Mouse (Mus musculus): ENCODE data around the gene Lrrc2. TPM values are rescaled to one million over a fixed set of nuclear protein-coding genes. Genes with fewer than 3 reads are reported as not detected.

Gene Lrrc2
- polyA plus RNA-seq, 1 experiment = 0.15 TPM

GRCm38 (mm10) chr9:110920665-110921419, 30.5 kb upstream of the Lrrc2 start:
- H3K27ac ChIP-seq (ENCODE audit: insufficient read depth, low read depth, low read length) = no peak overlapping the region
- H3K4me1 ChIP-seq (ENCODE audit: control insufficient read depth, insufficient read depth, low read length) = no peaks in the 10 kb centered on the region

GRCm38 (mm10) chr9:110922759-110923158, 28.6 kb upstream of the Lrrc2 start:
- H3K27ac ChIP-seq (ENCODE audit: insufficient read depth, low read depth, low read length) = no peak overlapping the region
- TF ChIP-seq CTCF (IDR thresholded peaks at IDR 0.05; ENCODE audit: low read depth, low read length) (peak; percentile 94), POLR2A (IDR thresholded peaks at IDR 0.05; ENCODE audit: borderline replicate concordance, low read depth, low read length) (no peak)
- no peak overlapping the region for H3K4me3 ChIP-seq (ENCODE audit: insufficient read depth, low read length)
- H3K4me1 ChIP-seq (ENCODE audit: control insufficient read depth, insufficient read depth, low read length) = no peaks in the 10 kb centered on the region

More at GRCm38 (mm10) chr9:110920665-110921419, 30.5 kb upstream of the Lrrc2 start:
- TF ChIP-seq POLR2A (IDR thresholded peaks at IDR 0.05; ENCODE audit: borderline replicate concordance, low read depth, low read length) (no peak), CTCF (IDR thresholded peaks at IDR 0.05; ENCODE audit: low read depth, low read length) (no peak)
- no peak overlapping the region for H3K4me3 ChIP-seq (ENCODE audit: insufficient read depth, low read length)

- Histone ChIP-seq H3K27ac (ENCODE audit: insufficient read depth, low read depth, low read length) (no peak overlapping the region), H3K4me1 (ENCODE audit: control insufficient read depth, insufficient read depth, low read length) (no peaks in the 10 kb centered on the region), H3K4me3 (ENCODE audit: insufficient read depth, low read length) (no peak overlapping the region)
- TF ChIP-seq CTCF (IDR thresholded peaks at IDR 0.05; ENCODE audit: low read depth, low read length) = no peak
- TF ChIP-seq POLR2A (IDR thresholded peaks at IDR 0.05; ENCODE audit: borderline replicate concordance, low read depth, low read length) = no peak
These were observed 19.8 kb upstream of the Lrrc2 start for GRCm38 (mm10) chr9:110931573-110931972.

GRCm38 (mm10) chr9:110933850-110934437, 17.4 kb upstream of the Lrrc2 start:
- no peak for TF ChIP-seq CTCF (IDR thresholded peaks at IDR 0.05; ENCODE audit: low read depth, low read length)
- TF ChIP-seq POLR2A (IDR thresholded peaks at IDR 0.05; ENCODE audit: borderline replicate concordance, low read depth, low read length) = no peak
- H3K27ac ChIP-seq (ENCODE audit: insufficient read depth, low read depth, low read length) = no peak overlapping the region
- no peak overlapping the region for H3K4me3 ChIP-seq (ENCODE audit: insufficient read depth, low read length)
- peaks cover 3% of the 10 kb centered on the region for H3K4me1 ChIP-seq (ENCODE audit: control insufficient read depth, insufficient read depth, low read length)

GRCm38 (mm10) chr9:110935941-110936340, 15.4 kb upstream of the Lrrc2 start:
- TF ChIP-seq POLR2A (IDR thresholded peaks at IDR 0.05; ENCODE audit: borderline replicate concordance, low read depth, low read length) = no peak
- no peak for TF ChIP-seq CTCF (IDR thresholded peaks at IDR 0.05; ENCODE audit: low read depth, low read length)
- no peak overlapping the region for H3K27ac ChIP-seq (ENCODE audit: insufficient read depth, low read depth, low read length)
- peaks cover 3% of the 10 kb centered on the region for H3K4me1 ChIP-seq (ENCODE audit: control insufficient read depth, insufficient read depth, low read length)
- H3K4me3 ChIP-seq (ENCODE audit: insufficient read depth, low read length) = no peak overlapping the region

GRCm38 (mm10) chr9:110937506-110938490, 13.5 kb upstream of the Lrrc2 start:
- no peak overlapping the region for H3K27ac ChIP-seq (ENCODE audit: insufficient read depth, low read depth, low read length)
- no peak overlapping the region for H3K4me3 ChIP-seq (ENCODE audit: insufficient read depth, low read length)
- no peak for TF ChIP-seq POLR2A (IDR thresholded peaks at IDR 0.05; ENCODE audit: borderline replicate concordance, low read depth, low read length)

GRCm38 (mm10) chr9:110944265-110944664, 7.1 kb upstream of the Lrrc2 start:
- no peaks in the 10 kb centered on the region for H3K4me1 ChIP-seq (ENCODE audit: control insufficient read depth, insufficient read depth, low read length)
- TF ChIP-seq POLR2A (IDR thresholded peaks at IDR 0.05; ENCODE audit: borderline replicate concordance, low read depth, low read length) (no peak), CTCF (IDR thresholded peaks at IDR 0.05; ENCODE audit: low read depth, low read length) (peak; percentile 34; the same call in 1 of the 2 replicates)
- H3K27ac ChIP-seq (ENCODE audit: insufficient read depth, low read depth, low read length) = no peak overlapping the region
- no peak overlapping the region for H3K4me3 ChIP-seq (ENCODE audit: insufficient read depth, low read length)

More at GRCm38 (mm10) chr9:110937506-110938490, 13.5 kb upstream of the Lrrc2 start:
- H3K4me1 ChIP-seq (ENCODE audit: control insufficient read depth, insufficient read depth, low read length) = peaks cover 3% of the 10 kb centered on the region

- no peak overlapping the region for H3K4me3 ChIP-seq (ENCODE audit: insufficient read depth, low read length)
- no peaks in the 10 kb centered on the region for H3K4me1 ChIP-seq (ENCODE audit: control insufficient read depth, insufficient read depth, low read length)
- no peak for TF ChIP-seq POLR2A (IDR thresholded peaks at IDR 0.05; ENCODE audit: borderline replicate concordance, low read depth, low read length)
- TF ChIP-seq CTCF (IDR thresholded peaks at IDR 0.05; ENCODE audit: low read depth, low read length) = no peak
- H3K27ac ChIP-seq (ENCODE audit: insufficient read depth, low read depth, low read length) = no peak overlapping the region
These were observed 6.0 kb upstream of the Lrrc2 start for GRCm38 (mm10) chr9:110945343-110945742.

GRCm38 (mm10) chr9:110945926-110946325, 5.4 kb upstream of the Lrrc2 start, which contains the start of gene Tdgf1:
TSS of gene Tdgf1 (minus strand) at chr9:110946158.
- Histone ChIP-seq H3K27ac (ENCODE audit: insufficient read depth, low read depth, low read length) (no peak within 1 kb of the TSS), H3K4me3 (ENCODE audit: insufficient read depth, low read length) (no peak within 1 kb of the TSS), H3K4me1 (ENCODE audit: control insufficient read depth, insufficient read depth, low read length) (no peaks in the 10 kb centered on the region)
- TF ChIP-seq POLR2A (IDR thresholded peaks at IDR 0.05; ENCODE audit: borderline replicate concordance, low read depth, low read length) (no peak), CTCF (IDR thresholded peaks at IDR 0.05; ENCODE audit: low read depth, low read length) (no peak)
